Mouse (Mus musculus): ENCODE data around the gene Adamts3.

The Adamts3 gene

DNA sequence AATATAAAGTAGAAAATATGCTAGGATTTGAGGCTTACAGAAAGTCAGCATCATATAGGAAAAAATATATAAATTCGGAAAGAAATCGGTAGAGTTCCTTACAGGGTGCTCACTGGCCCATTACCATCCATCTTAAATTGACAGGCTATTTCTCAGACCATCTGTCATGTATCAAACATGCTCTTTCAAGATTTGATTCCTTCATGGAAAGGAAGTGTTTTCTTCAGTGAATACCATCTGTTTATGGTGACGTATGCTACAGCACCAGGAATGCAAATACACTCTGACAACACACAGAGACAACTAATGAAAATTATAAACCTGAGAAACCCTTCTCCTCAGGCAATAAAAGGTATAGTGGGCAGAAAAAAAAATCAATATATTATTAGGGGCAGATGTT is 68.6 kb downstream of the Adamts3 start:
- DNase-seq, result no peak

DNA sequence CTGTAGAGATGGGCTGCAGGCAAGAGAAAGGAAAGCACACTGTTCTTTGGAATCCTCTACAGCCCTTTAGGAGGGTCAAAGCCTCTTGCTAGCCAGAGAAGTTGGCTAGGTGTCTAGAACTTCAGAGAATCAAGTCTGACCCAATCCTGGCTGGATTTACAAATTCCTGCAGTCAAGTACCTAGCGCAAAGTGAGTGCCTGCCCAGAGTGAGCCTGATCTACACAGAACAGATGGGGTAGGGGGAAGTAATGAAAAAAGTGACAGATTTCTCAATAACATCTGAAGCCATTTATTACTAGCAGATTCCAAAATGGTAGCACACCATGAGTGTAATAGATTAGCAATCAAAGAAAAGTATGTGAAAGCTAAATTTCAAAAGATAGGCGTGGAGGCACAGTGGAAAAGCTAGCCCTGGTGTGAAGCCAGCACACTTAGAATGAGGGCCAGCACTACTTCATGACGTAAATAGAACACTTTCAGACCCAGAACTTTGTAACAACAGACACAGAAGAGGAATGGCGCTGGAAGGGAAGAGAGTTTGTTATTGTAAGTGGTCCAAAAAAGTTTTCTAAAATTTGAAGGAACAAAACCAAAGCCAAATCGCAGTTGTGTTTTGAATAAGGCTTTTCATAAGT is 82.8 kb downstream of the Adamts3 start:
- DNase-seq, result no peak

DNA sequence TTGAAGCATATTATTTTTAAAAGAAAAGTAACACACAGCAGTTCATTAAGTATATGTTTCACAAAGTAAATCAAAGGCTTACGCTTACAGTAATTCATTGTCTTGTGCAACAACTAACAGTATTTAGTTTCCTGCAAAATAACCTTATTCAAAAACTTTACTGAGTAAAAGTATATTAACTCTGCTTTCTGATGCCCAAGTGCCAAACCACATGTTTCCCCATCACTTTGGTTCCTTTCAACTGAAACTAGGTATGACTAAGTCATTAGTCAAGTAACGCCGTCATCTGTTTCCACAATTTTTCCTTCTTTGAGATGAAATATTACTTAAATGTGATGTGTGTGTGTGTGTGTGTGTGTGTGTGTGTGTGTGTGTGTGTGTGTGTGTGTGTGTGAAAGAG is 89.4 kb downstream of the Adamts3 start:
- DNase-seq, result no peak

DNA sequence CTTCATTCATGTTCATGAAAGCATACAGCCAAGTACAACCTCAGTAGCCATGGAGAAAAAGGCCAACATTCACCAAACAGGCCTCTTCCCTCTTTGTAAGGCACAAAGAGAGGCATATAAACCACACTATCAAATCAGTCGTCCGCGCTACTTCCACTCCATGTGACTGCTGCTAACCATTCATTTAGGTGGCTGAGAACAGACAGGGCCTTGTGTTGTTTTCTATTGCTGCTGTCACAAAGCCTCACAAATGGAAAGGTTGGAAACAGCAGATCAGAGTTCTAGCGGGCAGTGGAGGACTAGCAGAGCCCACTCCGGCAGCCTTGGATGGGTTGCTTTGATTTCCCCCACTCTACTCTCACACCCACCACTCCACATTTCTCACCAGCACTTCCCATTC is 98.5 kb downstream of the Adamts3 start:
- DNase-seq, result no peak

DNA sequence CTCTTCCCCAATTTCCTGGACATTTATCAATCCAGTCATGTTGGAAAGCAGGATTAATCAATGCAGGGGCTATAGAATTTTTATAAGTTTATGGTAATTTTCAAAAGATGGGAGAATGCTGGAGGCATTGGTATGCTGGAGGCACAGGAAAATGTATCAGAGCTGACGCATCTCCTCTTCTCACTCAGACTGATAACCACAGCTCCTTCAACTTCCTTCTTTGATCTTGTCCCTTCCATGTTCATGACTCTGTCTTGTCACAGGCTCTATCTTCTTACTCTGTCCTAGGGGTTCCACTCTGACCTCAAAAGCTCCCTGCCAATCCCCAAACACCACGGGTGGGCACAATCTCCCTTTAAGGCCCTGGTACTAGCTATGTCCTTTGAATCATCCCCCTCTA is 103.3 kb downstream of the Adamts3 start:
- DNase-seq, result no peak

DNA sequence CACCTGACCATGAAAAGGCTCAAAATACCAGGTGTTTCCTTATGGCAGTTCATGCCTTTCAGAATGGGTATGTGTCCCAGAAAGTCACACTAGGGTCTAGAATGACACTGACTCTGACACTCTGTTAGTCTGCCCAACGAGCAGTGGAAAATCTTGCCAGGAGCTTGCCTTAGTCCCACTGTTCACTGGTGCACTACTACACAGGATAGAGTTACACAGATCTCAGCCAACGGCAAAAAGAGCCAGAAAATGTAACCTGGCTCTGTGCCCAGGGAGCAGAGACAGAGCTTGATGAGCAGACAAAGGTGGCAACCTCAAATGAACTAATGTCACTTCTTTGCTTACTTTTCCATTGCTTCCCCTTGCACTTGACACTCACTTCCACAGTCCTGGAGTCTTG is 104.5 kb downstream of the Adamts3 start:
- DNase-seq, result no peak

DNA sequence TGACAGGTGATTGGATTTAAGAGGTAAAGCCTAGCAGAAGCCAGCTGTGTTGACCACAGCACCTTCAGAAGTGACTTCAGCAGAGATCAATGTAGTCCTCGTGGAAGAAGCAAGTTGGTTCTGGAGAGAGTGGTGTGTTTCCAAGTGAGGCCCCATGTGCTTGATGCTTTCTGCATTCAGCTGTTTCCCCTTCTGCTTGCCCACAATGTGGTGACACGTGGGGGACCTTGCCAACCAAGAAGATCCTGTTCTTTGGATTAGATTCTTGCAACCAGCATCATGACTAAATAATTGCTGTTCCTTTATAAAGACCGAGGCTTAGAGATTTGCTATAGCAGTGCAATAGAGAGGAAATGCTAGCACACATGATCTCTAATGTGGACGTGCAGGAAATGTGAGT is 105.7 kb downstream of the Adamts3 start:
- no peak for DNase-seq

DNA sequence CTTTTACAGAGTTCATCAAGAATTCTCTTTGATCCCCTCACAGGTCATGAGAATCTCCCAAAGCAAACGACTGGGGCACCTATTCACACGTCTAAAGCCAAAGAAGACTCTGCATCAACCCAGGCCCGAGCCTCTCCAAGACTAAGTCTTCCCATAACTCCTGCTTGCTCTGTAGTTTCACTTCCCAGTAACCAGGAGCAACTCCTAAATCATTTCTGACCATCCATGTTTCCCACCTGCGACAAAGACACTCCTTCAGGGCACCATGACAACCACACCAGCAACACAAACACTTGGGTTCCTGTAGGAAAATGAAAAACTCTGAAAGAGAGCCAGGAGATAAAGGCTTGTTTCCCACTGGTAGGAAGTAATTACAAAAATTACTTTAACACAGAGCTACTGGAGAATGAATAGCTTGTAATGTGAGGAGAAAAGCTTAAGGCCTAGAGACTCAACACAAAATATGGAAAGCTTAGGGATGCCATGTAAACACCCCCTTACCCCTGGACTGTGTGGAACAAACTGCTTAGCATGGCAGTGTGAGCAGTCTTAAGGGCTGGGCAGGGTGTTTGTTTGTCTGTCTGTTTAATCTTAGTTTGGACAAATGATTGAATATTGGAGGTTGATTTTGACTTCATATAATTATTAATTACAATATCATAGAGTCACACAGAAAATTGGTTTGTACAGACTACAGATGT is 112.3 kb downstream of the Adamts3 start:
- no peak for DNase-seq

DNA sequence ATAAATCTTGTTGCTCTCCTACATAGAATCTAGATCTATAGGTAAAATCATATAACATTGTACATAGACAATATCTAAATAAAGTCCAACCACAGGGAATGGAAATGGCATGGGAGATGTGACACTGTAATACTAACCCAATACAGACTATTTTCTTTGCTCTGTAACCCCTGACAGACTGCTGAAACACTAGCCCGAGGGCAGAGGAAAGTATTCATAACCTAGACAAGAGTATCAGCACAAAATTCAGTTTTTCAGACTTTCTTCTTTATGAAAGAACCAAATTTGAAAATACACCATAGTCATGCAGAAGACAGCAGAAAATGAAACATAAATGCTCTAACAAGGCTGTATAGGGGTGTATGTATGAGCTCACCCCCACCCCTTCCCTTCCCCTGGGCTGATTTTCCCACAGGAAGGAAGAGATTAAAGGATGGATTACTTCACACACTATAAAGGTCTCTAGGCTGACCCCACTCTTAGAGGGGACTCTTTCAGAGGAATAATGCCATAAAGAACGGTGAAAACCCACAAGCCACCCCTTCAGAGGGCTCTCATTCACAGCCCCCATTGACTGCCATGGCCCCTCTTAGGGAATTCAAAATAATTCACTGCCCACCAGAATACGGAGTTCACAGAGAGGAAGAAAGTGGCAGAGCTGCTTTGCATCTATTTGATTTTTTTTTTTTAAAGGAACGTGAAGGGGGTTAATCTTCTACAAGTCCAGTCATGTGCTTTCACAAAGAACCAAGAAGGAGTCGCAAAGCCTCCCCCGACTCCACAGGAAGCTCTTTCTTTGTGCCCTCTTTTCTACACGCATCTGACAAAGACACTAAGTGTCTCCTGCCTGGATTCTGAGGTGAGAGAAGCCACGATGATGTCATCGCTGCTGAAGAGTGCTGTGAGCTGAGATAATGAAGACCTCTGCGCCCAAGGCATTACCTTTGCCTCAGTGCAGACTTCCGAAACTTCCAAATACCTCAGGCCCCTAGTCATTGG is 119.6 kb downstream of the Adamts3 start:
- DNase-seq, result peak; percentile 62

DNA sequence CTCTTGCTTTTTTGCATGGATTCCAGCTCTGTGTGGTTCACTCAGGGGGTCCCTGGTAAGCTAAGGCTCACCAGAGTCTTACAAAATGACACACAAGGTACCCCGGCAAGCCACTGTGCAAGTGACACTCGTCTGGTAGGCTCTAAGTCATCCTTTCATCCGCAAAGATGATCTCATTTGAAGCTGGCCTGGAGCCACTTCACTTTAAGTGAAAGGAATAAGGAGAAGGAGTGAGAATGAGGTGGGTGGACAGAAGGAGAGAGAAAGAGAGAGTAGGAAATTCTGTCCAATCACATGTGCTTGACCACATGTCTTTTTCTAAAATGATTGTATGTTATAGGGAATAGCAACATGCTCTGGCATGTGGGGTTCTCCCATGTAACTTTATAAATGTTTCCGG is 122.8 kb downstream of the Adamts3 start:
- DNase-seq, result no peak

DNA sequence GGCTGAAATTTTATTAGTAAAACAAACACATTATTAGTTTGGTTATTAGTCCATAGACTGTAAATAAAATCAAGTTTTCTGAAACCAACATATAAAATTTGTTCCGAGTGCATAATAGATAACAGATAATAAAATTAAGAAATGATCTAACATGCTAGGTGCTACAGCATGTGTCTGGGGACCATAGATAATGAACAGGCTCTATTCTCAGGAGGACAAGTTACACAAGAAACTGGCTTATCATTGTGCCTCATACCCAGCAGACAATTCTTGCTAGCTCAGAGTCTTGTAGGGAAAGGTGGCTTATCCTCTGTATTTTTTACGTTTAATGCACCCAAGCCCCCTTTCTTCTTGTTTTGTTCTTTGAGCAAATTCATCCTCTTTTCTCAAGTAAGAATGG is 131.3 kb downstream of the Adamts3 start:
- no peak for DNase-seq

DNA sequence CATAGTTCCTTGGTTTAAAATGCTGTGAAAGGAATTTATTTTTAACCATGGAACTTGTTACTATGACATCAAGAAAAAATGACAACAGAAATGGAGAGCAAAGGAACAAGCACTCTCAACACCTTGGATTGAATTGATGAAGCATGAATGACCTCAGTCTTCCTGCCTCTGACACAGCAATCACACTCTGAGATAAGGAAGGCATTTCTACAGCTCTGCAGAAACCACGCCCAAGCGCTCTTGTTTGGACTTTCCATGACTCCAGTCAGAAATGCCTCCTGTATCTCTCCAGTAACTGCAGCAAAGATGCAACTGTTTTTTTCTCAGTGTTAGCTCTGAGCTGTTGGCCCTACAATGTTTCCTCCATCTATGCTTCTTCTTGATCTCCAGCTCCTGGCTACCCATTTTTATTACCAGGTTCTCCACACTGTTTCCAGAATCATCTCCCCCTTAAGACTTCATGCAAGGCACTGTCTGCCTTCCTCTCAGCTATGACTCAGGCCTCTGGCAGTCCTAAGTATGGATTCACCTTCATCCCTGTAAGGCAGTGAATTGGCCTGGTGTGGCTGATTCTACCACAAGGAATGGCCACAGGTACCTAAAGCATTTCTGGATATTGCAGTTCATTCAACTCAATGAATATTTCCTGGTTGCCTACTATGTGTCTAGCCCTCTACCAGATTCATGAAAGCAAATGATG is 134.8 kb downstream of the Adamts3 start:
- DNase-seq, result no peak

DNA sequence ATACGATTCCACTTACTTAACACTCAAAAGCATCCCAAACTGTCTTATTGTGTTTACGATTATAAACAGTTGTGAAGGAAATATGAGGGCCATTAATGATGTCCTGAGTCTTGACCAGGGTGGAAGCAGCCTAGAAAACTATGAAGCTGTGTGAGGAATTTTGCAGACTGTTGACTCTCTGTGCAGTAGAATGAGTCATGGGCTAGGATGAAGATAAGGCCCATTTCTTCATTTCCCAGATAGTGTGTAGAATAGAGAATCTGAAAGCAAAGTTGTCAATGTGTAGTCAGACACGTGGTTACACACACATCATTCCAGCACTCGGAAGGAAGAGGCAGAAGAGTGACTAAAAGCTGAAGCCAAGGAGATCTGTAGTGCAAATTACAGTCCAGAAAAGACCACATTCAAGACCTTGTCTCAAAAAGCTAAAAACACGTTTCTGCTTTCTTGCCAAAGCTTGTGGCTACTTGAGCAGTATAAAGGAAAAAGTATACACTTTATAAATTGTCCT is 135.9 kb downstream of the Adamts3 start:
- DNase-seq, result no peak

DNA sequence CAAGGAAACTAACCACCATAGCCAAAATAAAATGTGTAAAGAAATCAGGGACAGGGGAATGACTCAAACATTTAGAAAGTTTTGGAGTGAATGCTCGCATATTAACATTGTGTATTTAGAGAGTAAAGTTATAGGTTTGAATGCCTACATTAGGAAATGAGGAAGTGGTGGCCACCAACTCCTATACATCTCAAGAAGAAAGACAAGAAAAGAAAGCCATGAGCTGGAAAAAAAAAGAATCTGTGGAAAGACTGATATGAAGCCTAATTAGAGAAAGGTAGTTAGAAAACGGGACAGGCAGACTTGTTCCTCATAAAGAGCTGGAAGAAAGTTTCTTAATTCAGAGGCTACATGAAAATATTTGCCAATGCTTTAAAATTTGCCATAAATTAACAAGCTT is 138.0 kb downstream of the Adamts3 start:
- no peak for DNase-seq

DNA sequence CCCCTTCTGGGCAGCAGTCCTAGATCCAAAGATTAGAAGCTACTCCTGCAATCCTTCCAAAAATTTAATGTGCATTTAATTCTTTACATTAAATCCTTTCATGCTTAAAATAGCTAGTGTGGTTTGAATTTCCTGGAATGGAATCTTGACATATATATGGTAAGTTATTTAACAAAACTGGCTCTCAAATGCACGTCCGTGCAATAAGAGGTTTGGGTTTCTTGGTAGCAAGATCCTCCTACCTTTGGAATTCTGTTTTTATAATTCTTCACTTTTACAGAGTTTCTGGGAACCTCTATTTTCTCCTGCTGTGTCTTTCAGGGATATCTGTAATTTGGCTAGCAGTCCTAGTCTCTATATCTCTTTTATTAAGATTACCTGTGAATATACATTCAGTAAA is 148.4 kb downstream of the Adamts3 start:
- DNase-seq, result no peak

DNA sequence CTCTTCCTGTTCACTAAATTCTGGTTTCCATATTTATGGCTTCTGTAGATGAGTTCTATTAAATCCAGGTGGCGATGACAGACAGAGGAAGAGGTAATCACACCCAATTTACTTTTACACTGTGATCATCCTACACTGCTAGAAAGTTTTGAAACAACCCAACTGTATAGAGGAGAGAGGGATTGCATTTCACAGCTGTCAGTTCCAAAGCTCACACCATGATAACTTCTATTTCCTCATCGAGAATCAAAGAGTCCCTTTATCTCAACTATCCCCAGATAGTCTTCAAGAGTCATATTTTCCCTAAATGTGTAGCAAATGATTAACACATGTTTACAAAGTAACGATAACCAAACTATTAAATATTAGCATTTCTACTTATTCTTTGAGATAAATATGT is 152.7 kb downstream of the Adamts3 start:
- no peak for DNase-seq

DNA sequence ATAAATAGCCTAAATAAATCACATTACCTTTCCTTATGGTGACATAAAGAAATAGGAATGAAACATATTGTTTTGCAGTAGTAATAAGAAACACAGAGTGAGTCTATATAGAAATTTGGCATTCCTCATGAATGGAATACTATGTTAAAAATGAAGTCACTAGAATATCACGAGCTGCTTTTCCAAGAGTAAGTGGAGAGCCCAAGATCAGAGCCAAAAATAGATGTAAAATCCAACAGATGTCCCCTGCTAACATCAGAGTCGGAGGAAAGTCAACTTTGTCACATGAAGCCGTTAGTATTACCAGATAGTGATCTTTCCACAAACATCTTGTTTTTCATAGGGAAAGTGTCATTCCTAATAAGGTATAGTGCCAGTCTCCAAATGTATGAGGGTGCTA is 155.0 kb downstream of the Adamts3 start:
- no peak for DNase-seq

DNA sequence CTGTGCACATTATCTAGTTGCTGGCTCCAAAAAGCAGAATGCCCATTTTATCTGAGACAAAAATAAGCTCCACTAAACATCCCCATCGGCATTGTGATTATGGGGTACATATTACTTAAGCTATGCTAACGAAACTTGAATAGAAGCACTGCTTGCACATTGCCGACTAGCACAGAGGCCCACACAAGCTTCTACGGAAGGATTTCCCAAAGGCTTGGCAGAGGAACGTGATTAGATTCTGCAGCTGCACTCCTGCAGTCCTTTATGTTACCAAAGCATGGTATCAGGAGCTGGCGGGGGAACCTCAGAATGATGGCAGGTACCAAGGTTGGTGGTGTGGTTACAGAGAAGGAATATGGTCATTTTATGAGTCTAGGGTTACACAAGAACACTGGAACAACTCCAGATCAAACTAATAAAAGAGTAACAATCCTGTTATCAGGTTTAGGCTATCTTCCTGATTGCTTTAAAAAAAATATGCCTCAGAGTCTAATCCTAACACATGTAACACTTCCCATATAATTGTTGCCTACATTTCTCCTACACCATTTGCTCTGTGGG is 155.6 kb downstream of the Adamts3 start:
- no peak for DNase-seq

DNA sequence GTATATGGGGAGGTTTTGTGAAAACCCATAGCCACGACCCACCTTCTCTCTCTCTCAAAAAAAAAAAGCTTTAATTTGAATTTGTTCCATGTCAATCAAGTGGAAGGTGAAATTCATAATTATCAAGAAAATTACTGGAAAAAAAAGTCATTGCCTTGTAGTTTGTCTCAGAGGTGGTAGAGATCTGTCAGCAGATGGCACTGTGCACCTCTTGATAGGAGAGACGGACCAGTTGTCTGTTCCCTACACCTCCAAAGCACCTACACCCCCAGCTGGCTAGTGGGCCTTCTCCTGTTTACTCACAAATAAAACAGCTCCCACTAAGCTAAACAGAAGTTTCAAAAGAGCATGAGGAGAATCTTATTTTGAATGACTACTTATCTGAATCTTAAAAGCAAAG is 168.6 kb downstream of the Adamts3 start:
- peak; percentile 22 for DNase-seq

DNA sequence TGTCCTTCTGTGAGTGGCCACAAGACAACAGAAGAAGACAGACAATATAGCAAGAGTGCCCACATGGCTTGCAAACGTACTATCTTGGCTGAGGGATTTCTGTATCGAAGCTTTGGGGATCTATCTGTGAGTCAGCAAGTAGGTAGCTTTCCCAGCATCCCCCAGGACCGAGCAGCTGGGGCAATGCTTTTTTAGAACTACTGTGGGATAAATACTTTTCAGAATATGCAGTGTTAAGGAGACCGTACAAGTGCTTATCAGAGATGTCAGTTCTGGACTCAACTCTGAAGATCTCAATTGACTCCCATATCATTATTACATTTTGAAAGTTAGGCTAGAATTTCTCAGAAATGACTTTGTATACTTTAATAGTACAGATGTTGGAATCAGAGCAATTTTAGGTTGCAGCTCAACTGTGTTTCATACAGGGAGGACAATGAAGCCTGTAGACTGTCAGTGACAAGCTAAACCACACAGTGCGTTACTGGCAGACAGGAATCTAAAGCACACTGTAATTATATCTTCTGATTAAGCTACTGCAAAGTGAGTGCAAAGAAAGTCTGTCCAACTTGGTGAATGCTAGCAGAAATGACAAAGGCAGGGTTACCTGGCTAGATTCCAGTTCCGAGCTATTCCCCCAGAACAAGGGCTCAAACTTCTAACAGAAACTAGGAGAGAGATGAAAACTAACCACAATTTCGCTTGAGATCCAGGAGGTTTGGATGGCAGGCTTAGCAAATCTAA is 171.8 kb downstream of the Adamts3 start:
- no peak for DNase-seq

DNA sequence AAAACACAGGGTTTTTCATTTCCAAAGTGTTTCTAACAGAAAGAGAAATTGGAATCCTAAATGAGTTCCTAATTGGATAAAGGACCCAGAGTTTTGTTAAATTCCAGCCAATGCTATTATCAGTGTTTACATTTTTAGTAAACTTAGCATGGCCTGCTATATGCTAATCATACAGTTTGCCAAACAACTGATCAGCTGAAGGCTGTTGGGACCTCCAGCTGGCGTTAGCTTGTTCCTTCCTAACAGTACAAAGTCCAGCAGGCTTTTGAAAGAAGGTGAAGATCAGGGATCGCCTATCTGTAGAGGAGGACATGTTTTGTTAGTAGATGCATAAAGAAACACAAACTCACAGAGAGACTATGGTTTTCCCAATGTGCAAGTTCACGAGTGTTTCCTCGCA is 173.7 kb downstream of the Adamts3 start:
- no peak for DNase-seq

DNA sequence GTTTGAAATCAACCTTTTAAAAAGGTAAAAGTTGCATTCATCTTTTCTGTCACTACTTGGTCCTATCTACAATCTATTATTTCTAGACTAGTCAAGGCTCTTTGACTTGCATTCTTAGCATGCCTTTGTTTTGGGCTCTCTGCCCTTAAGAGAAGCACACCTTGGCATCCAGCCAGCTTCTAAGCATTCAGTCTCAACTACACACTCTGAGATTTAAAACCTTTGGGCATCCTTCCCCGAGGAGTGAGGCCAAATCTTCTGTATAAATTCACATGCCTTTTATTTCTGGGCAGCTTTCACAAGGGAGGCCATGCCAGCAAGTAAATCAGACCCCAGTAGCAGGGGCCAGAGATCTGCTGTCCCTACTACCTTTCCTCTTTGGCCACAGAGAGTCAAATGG is 178.9 kb downstream of the Adamts3 start:
- DNase-seq, result peak; percentile 9
